Mouse (Mus musculus) spleen, postnatal 10 days (tissue): Measurements from ENCODE around the gene Dnhd1.
"Not testable (repeated sequence)": the region's sequence is repeated elsewhere in the genome, so short reads cannot be mapped to it uniquely, and the experiment has no call there.

Experiments used
- DNase-seq, 2 experiments: peaks; one replicate each; pipeline ENCODE4 v3.0.0; 2021 to 2022; ENCODE audit warnings: low spot score in 2 of 2

The Dnhd1 gene

DNA sequence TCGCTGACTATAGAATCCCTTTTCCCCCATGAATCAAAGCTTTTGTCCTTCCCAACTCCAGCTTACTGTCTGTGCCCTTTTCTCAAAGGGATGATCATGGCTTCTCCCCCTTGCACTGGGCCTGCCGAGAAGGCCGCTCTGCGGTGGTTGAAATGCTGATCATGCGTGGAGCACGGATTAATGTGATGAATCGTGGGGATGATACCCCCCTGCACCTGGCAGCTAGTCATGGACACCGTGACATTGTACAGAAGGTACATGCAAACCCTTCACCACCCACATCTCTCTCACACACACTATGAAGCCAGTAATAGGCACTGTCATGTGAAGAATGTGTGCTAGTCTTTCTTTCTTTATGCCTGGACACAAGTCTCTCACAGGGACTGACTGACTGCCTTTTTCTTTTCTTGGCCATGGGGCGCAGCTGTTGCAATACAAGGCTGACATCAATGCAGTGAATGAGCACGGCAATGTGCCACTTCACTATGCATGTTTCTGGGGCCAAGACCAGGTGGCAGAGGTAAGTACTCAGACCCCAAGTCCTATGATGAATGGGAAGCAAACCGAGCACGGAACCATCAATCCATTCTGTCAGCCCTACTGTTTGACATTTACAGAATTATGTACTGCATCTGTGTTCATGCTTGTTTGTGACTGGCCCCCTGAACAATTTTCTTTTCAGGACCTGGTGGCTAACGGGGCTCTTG lies 89.6 kb downstream of the Dnhd1 start:
- DNase-seq, result no peak

DNA sequence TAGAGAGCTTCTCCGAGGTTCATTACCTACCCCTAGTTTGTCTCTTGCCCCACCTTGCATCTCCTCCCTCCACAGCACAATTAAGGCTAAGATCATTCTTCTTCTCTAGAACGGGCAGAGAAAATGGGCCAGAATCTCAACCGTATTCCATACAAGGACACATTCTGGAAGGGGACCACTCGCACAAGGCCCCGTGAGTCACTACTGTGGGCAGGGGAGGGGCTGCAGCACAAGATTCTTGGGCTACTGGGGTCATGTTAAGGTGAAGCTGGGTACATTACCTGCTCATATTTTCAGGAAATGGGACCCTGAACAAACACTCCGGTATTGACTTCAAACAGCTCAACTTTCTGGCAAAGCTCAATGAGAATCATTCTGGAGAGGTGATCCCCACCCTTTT lies 90.2 kb downstream of the Dnhd1 start:
- DNase-seq, result no peak

DNA sequence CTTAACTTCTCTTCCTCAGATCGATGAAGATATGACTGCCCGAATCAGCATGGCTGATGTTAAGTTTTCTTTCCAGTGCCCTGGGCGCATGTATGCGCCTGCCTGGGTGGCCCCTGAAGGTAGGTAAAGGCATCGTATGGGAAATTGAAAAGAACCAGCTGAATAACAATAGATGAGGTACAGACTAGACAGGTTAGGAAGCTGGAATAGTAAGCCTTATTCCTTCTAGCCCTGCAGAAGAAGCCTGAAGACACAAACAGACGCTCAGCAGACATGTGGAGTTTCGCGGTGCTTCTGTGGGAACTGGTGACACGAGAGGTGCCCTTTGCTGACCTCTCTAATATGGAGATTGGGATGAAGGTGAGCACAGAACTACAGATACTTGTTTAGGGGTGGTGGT lies 91.4 kb downstream of the Dnhd1 start:
- no peak for DNase-seq

DNA sequence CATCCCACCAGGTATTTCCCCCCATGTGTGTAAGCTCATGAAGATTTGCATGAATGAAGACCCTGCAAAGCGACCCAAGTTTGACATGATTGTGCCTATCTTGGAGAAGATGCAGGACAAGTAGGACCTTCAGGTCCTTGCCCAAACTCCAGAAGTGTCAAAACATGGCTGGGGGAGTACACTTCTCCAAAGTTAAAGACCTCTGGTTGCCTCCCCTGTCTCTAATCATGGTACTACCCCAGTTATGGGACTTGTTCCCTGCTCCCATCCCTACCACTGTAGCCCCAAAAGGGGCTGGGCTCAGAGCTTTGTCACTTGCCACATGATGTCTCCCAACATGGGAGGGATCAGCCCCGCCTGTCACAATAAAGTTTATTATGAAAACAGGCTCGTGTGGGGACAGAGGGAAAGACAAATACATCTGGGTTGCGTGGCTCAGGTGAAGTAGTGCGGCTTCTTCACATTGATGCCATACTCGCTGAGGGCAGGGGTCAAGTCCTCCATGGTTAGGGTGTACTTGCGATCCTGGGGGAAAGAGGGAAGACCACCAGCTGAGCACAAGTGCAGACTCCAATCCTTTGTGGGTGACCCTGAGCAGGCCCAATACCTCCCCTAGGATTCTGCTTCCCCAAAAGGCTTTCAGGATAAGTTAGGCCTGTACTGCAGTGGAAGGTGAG lies 92.0 kb downstream of the Dnhd1 start:
- not testable (repeated sequence) for DNase-seq

DNA sequence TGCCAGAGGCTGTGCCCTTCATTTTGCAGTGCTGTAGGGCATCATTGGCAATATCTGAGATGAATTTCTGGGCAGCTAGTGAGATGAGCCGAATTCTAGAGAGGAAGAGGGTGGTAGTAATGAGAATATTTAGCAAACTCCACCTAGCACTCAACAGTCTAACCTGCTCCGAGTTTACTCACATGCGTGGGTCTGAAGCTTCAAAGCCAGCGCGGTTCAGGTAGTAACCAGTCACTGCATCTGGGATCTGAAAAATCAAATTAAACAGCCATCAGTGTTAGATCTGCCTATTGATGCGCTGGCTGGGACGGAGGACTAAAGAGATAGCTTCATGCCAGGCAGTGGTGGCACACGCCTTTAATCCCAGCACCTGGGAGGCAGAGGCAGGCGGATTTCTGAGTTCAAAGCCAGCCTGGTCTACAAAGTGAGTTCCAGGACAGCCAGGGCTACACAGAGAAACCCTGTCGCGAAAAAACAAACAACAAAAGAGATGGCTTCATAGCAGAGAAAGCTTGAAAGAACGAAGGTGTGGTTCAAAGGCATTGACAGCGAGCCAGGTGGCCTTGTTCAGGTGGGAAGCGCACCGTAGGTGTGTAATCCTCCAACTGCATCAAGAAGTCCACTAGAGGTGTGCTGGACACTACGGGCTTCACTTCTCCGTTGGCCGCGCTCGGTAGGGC lies 92.8 kb downstream of the Dnhd1 start:
- not testable (repeated sequence) for DNase-seq

DNA sequence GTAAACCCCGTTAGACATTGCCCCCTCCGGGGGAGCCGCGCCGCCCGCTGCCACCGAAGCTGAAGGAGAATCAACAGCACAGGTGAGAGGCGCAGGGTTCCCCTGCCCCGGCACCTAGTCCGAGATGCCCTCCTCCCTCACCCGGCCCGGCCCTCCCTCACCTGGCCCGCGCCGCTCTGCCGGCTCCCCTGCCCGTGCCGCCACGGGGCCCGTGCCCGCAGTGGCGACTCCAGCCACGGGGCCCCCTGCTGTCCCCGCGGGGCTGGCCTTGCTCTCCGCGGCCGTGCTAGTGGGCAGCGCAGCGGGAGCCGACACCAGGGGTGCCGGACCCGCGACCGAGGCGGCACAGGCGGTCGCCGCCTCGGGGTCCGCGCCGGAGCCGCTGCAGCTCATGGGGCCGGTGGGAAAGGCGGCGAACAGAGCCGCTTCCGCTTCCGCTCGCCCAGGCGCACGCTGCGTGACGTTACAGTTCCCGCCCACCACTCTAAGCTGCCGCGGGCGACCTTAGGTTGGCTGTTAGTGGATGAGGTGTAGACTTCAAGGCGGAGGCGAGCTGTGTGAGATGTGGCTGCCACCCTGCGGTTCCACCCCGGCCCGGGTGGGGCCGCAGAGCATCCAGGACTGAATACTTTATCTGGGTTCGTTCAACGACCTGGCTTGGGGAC lies 93.4 kb downstream of the Dnhd1 start, which contains the start of gene Taf10:
Taf10 (minus strand) TSS at position 436 of the 665 bp plus-strand sequence.
- peak; percentile 80 to 92 for DNase-seq

DNA sequence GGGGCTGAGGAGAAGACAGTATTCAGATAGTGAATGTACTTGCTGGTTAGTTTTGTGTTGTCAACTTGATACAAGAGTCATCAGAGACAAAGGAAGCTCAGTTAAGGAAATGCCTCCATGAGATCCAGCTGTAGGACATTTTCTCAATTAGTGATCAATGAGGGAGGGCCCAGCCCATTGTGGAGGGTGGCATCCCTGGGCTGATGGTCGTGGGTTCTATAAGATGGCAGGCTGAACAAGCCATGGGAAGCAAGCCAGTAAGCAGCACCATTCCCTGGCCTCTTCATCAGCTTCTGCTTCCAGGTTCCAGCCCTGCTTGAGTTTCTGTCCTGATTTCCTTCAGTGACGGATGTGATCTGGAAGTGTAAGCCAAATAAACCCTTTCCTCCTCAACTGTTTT lies 97.1 kb downstream of the Dnhd1 start:
- DNase-seq, result no peak

DNA sequence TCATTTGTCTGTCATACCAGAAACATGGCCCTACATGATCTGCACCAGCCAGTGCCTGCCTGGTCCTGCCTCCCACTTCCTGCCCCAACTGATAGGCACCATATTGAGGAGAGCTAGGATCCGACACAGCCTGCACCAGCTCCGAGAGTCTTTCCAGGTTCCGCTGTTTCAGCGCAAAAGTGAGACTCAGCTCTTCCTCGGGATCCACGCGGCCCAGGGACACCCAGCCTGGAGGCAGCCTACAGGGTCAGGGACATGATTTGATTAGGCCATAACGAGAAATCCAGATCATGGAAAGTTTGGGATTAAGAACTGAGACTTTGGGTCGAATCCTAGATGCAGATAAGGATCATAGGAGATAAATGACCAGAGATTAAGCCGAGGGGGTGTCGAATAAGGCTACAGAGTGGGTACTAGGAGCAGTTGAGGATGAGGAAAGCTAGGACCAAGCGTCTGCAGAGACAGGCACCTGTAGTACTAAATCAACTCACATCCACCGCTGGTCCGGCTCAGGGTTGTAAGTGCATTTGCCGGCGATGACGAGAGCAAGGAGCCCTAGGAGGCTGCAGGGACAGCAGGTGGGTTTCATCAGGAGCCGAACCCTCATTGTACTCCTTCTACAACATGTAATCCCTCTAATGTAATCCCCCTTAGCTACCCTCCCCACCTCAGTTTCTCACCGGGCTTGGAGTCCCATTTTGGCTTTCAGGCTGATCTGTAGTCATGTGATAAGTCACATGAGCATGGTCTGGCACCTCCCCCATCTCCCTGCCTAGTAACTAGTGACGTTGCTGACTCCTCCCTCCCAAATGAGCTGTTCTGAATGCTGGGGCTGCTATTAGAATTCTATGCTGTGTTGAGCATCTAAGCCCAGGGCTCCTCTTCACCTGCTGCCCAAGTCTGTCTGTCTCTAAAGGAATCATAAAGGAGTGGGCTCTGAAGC lies 101.1 kb downstream of the Dnhd1 start, which contains the start of gene Tpp1:
Tpp1 (minus strand) TSS at position 745 of the 943 bp plus-strand sequence.
- peak; percentile 75 to 91 for DNase-seq

DNA sequence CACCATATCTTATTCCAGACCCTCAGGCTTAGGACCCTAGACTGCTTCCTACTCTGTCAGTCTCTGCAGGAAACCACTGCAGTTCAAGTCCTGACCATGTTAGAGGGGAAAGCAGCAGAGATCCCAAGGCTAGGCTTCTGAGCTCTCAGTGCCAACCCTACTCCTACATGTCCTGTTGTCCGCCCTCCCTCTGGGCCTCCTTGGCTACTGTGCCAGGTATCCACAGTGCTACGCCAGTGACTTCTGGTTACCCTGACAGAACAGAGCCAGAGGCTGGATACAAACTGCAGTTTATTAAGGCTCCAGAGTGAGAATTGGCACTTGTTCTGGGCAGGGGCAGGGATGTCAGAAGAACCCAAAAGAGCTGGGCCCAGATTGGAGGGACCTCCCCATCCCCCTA lies 102.1 kb downstream of the Dnhd1 start:
- no peak for DNase-seq

DNA sequence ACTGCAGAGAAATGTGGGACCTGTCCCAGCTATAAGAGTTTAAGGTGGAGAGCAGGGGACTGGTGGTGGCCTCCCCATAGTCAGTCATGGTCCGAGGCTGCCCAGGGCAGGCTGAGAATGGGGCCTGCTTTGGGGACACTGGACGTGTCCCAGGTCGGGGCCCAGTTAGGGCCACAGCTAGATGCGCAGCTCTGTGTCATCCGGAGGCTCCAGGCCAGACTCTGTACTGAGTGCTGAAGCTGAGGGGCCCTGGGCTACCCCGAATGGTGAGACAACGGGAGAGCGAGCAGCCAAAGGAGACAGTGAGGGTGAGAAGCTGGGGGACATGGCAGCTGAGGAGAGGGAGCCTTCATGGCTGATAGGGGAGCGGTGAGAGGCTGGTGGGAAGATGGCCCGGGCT lies 102.7 kb downstream of the Dnhd1 start:
- no peak for DNase-seq

DNA sequence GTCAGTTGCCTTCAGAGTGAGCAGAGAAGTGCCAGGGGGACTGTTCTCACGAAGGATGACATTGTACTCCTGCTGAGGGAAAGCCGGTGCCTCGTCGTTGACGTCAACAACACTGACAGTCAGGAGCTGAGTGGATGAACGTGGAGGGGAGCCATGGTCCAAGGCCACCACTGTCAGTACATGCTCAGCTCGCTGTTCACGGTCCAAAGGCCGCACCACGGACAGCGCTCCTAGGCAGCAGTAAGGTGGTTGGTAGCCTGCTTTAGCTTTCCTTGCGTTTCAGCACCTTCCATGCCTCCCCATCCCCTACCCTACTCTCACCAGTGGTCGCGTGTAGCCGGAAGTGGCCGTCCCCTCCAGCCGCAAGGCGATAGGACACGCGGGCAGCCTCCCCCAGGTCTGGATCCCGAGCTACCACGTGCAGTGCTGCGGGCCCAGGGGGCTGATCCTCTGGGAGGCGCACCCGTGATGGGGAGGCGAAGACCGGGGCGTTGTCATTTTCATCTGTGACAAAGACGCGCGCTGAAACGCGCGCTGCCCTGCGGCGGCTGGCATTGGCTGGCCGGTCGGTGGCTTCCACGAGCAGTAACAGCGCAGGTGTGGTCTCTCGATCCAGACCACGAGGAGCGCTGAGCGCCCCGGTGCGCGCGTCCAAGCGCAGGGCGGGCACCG lies 111.3 kb downstream of the Dnhd1 start:
- no peak for DNase-seq

DNA sequence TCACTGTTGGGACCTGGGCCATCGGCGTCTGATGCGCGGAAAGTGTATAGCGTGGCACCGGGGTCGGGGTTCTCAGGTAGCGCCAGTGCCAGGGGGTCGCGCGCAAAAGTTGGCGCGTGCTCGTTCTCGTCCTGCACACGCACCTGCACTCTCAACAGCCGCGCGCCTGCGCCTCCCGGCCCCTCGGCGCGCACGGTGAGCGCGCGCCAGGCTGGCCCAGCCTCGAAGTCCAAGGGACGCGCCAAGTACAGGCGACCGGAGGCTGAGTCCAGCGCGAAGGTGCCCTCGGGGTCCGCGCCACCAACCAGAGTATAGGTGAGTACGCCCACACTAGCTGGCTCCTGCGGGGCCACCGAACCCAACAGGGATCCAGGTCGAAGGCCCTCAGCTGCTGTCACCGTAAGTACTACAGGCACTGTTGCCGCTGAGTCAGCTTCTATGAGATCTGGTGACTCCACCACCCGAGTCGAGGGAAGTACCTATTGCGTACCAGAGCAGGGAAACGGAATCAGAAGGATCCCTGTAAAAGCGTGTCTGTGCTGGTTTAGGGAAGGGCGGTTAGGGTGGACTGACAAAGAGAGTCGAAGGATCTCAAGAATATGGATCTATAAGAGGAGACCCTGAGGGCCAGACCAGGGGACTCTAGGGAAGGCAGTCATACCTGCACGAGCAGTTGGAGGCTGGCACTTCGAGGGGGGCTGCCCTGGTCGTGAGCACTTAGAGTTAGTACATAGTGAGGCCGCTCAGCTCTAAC lies 112.1 kb downstream of the Dnhd1 start:
- DNase-seq, result no peak

DNA sequence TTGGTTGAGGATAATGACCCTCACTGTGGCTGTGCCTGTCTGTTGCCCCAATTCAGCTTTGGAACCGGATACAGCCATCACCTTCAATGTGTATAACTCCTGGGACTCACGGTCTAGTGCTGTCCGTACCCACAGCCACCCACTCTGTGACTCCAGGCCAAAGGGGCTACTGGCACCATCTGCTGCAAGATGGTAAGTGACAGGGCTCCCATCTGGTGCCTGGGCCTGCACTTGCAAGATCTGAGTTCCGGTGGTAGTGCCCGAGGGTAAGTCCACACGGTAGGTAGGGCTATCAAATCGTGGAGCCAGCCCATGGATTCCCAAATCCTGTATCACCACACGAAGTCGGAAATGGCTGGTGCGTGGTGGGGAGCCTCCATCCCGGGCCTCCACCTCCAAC lies 113.7 kb downstream of the Dnhd1 start:
- no peak for DNase-seq

DNA sequence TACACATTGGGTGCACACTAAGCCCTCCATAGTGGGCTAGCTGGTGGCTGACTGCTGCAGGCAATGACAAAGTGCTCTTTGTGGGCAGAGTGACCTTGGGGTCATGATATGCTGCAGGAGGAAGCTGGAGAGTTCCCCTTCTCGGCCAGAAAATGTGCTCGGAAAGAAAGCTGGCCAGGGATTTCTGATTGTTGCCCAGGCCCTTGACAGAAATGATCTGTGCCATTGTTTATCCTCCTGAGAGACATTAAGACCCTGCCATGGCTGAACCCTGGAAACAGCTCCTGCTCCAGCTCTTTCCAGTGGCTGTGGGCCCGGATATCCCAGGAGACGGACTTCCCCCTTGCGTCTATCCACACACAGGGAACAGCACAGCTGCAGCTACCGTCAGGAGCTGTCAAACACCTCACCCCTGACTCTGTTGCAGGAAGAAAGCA lies 117.1 kb downstream of the Dnhd1 start:
- no peak for DNase-seq

DNA sequence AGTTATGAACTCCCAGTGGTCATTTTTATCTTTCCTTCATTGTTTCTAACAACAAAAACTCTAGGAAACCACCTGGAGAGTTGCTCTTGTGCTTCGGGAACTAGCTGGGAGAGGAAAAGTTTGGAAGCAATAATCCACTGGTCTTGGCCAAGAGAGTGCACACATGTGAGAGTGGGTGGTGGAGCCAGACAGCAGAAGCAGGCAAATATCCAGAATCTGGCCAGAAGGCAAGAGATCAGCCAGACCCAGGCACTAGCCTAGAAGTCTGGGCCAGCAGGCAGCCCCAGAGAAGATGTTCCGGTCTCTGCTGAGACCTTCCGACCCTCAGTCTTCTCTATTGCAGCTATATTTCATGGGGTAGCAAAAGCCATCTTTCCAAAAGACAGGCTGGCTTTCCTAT lies 119.3 kb downstream of the Dnhd1 start:
- no peak for DNase-seq
